Mouse (Mus musculus) bone marrow, adult 2 months (tissue): ENCODE results near the gene Cd207.

Experiments used
- CTCF ChIP-seq: fragments of 200-500 bp; IDR thresholded peaks from 2 replicates; pipeline ENCODE4 v1.5.1; 2011; ENCODE audit warnings: low read length, control low read depth; ENCODE audit not compliant: control insufficient read depth, insufficient read depth
- POLR2A ChIP-seq: fragments of 200-500 bp; IDR thresholded peaks from 2 replicates; pipeline ENCODE4 v1.6.1; 2011; ENCODE audit warnings: low read depth, mild to moderate bottlenecking, control low read depth, low read length, borderline replicate concordance; ENCODE audit not compliant: control insufficient read depth

DNA sequence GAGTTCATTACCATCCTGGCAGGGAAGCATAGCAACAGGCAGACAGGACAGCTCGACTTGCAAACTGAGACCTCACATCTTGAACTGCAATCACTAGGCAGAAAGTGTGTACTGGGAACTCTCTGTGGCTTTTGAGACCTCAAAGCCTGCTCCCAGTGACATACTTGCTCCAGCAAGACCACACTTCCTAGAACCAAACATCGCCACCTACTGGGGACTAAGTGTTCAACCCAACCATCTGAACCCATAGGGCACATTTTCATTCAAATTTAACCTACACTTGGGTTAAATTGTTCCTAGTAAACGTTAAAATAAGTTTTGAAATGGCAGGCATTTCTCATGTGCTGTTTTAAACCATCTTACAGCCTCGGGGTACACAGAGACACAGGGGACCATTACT, 49.5 kb upstream of the Cd207 start:
- peak; percentile 6; the same call in 1 of the 2 replicates for TF ChIP-seq CTCF
- no peak for TF ChIP-seq POLR2A
